Mouse (Mus musculus): ENCODE measurements around the gene Ank.

GRCm38 (mm10) chr15:27567356-27567755 is 100.9 kb downstream of the Ank start:
- TF ChIP-seq CTCF (IDR thresholded peaks at IDR 0.05; ENCODE audit: low read depth) (no peak), EP300 (optimal IDR thresholded peaks at IDR 0.05) (no peak)
